Mouse (Mus musculus) lung, embryonic 15.5 days (tissue): ENCODE results near the gene Dus2. TPM values are rescaled to one million over a fixed set of nuclear protein-coding genes. Genes with fewer than 3 reads are reported as not detected.

Experiments used
- ATAC-seq: fragments of 200-750 bp; cut with Nextera tagmentation; 2 replicates; pipeline ENCODE4 v1.8.0; 2017; ENCODE audit warnings: moderate number of reproducible peaks, borderline replicate concordance; ENCODE audit not compliant: low FRiP score, low TSS enrichment; ENCODE audit errors: extremely low read depth
- H3K27ac ChIP-seq: fragments of 300-500 bp; sonication (generic); 2 replicates; pipeline ENCODE4 v1.5.1; 2015; ENCODE audit warnings: moderate library complexity, mild to moderate bottlenecking, inconsistent platforms
- H3K27me3 ChIP-seq: fragments of 300-500 bp; sonication (generic); 2 replicates; pipeline ENCODE4 v1.6.1; 2015; ENCODE audit warnings: inconsistent platforms
- H3K36me3 ChIP-seq: fragments of 300-500 bp; sonication (generic); 2 replicates; pipeline ENCODE4 v1.6.1; 2015; ENCODE audit warnings: inconsistent platforms
- H3K4me1 ChIP-seq: fragments of 300-500 bp; sonication (generic); 2 replicates; pipeline ENCODE4 v1.6.1; 2015; ENCODE audit warnings: inconsistent platforms
- H3K4me2 ChIP-seq: fragments of 300-500 bp; sonication (generic); 2 replicates; pipeline ENCODE4 v1.6.1; 2015; ENCODE audit warnings: inconsistent platforms, mild to moderate bottlenecking, moderate library complexity
- H3K4me3 ChIP-seq: fragments of 300-500 bp; sonication (generic); 2 replicates; pipeline ENCODE4 v1.5.1; 2015; ENCODE audit warnings: mild to moderate bottlenecking, inconsistent platforms
- H3K9ac ChIP-seq: fragments of 300-500 bp; sonication (generic); 2 replicates; pipeline ENCODE4 v1.6.1; 2015; ENCODE audit warnings: inconsistent platforms
- H3K9me3 ChIP-seq: fragments of 300-500 bp; sonication (generic); 2 replicates; pipeline ENCODE4 v1.6.1; 2016; ENCODE audit warnings: inconsistent platforms
- WGBS: fragments of 180-500 bp; shearing (Covaris S2); methylation state at CpG from one replicate; pipeline ENCODE4 v1.1.7; 2015; 5-methylcytosine and 5-hydroxymethylcytosine counted together
- polyA plus RNA-seq: library from polyadenylated mRNA; unstranded; fragments of >200 nt; fragmentation: Nextera tagmentation; extraction: Ambion mirVana; gene quantifications from 2 replicates; pipeline ENCODE4 v1.2.1, GENCODE M21; 2015

Dus2 gene
- polyA plus RNA-seq, 1 experiment from 2014 or later, result 20.9 TPM

GRCm38 (mm10) chr8:106016284-106016683, 25.1 kb downstream of the Dus2 start:
- Histone ChIP-seq H3K4me3 (no peak overlapping the region), H3K4me1 (no peaks in the 10 kb centered on the region), H3K4me2 (no peak overlapping the region), H3K9me3 (no peaks in the 10 kb centered on the region), H3K9ac (no peak overlapping the region), H3K36me3 (0 out of 2 replicates have a peak, but pooled peaks cover 11% of the 10 kb centered on the region), H3K27ac (no peak overlapping the region), H3K27me3 (no peaks in the 10 kb centered on the region)
- 88% methylated on average over 6 of the region's 6 CpGs for WGBS
- no peak for ATAC-seq

DNA sequence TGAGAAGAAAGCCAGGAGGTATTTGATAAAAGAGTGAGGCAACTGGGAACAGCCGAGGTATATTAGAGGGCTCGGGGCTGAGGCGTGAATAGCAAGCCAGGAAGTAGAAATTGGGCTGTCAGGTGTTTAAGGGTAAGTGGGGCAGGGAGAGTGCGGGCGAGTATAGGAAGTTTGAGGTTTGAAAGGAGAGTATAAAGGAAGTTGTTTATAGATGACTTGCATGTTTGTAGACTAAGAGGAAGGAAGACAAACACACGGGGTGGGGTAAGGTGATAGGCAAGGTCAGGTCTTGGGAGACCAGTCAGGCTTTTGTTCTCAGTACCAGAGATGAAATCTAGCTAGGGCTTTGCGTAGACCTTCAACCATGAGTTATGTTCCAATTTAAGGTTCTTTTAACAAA, 26.0 kb downstream of the Dus2 start:
- H3K4me2 ChIP-seq, result no peak overlapping the region
- no peak overlapping the region for H3K27ac ChIP-seq
- ATAC-seq, result no peak
- no peaks in the 10 kb centered on the region for H3K9me3 ChIP-seq
- H3K36me3 ChIP-seq, result 0 out of 2 replicates have a peak, but pooled peaks cover 11% of the 10 kb centered on the region
- no peaks in the 10 kb centered on the region for H3K4me1 ChIP-seq
- no peak overlapping the region for H3K9ac ChIP-seq
- WGBS, result 84% methylated on average over 7 of the region's 7 CpGs
- no peaks in the 10 kb centered on the region for H3K27me3 ChIP-seq
- no peak overlapping the region for H3K4me3 ChIP-seq

DNA sequence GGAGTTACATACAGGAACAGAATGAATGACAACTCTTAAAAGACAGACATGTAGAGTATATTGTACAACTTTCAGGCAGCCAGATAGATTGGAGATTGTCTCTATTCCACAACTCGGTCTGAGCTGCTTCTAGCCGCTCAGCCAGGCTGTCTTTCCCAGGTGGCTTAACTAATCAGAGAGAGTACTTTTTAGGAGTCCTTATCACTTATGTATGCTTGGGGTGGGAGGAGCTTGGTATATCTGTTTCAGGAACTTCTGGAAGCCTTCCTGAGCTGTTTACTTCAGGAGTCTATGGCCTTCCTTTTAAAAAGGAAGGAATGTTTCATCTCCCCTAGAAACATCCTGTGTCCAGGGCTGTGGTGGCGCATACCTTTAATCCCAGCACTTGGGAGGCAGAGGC, 26.9 kb downstream of the Dus2 start:
- 0 out of 2 replicates have a peak, but pooled peaks cover 11% of the 10 kb centered on the region for H3K36me3 ChIP-seq
- no peaks in the 10 kb centered on the region for H3K4me1 ChIP-seq
- no peak overlapping the region for H3K4me3 ChIP-seq
- WGBS, result 85% methylated on average over 3 of the region's 3 CpGs
- no peaks in the 10 kb centered on the region for H3K9me3 ChIP-seq
- H3K4me2 ChIP-seq, result no peak overlapping the region
- no peak for ATAC-seq
- H3K9ac ChIP-seq, result no peak overlapping the region
- H3K27ac ChIP-seq, result no peak overlapping the region
- H3K27me3 ChIP-seq, result no peaks in the 10 kb centered on the region

DNA sequence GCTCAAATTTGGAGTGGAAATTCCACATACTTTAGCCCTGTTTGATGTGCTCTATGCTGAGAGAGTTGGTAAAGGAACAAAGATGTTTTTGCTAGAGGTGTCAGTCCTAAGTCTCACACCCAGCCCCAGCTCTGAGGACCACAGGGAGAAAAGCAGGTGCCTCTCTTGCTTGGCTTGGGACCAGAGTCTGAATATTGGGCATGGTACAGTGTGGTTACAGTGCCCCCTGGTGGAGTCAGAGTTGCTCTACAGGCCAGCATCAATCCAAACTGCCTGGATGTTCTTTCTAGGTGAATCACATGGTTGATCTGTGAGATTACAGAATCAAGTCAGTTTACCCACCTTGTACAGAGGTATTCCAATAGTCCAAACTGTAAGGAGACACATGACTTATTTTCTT, 31.3 kb downstream of the Dus2 start:
- no peaks in the 10 kb centered on the region for H3K36me3 ChIP-seq
- H3K9me3 ChIP-seq, result no peaks in the 10 kb centered on the region
- no peak overlapping the region for H3K4me3 ChIP-seq
- ATAC-seq, result no peak
- H3K27ac ChIP-seq, result no peak overlapping the region
- no peak overlapping the region for H3K9ac ChIP-seq
- no peaks in the 10 kb centered on the region for H3K27me3 ChIP-seq
- no peaks in the 10 kb centered on the region for H3K4me1 ChIP-seq
- no peak overlapping the region for H3K4me2 ChIP-seq

GRCm38 (mm10) chr8:106038721-106039120, 47.6 kb downstream of the Dus2 start:
- WGBS, result 83% methylated on average over 10 of the region's 10 CpGs

DNA sequence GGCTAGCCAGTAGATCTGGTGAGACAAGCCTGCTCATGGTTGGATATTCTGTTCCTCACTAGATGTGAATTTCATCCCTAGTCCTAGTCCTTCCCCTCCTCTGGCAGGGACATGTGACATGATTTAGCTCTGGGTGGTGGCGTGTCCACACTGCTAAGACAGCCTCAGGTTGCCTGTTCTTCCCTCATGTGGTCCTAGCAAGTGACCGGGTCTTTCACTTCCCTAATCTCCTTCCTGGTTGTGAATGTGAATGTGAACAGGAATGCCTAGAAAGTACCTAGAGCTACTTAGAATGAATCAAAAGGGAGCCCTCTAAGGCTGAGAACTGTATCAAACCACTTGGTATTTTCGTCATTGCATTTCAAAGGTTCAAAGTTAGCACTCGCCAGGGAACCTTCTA, 48.5 kb downstream of the Dus2 start:
- H3K27ac ChIP-seq, result no peak overlapping the region
- H3K4me2 ChIP-seq, result no peak overlapping the region
- H3K27me3 ChIP-seq, result no peaks in the 10 kb centered on the region
- no peak overlapping the region for H3K9ac ChIP-seq
- no peaks in the 10 kb centered on the region for H3K4me1 ChIP-seq
- WGBS, result 80% methylated on average over 4 of the region's 4 CpGs
- H3K4me3 ChIP-seq, result no peak overlapping the region
- no peaks in the 10 kb centered on the region for H3K36me3 ChIP-seq
- no peak for ATAC-seq
- no peaks in the 10 kb centered on the region for H3K9me3 ChIP-seq

More at GRCm38 (mm10) chr8:106038721-106039120, 47.6 kb downstream of the Dus2 start:
- no peaks in the 10 kb centered on the region for H3K36me3 ChIP-seq
- no peaks in the 10 kb centered on the region for H3K4me1 ChIP-seq
- no peaks in the 10 kb centered on the region for H3K27me3 ChIP-seq
- no peaks in the 10 kb centered on the region for H3K9me3 ChIP-seq
- ATAC-seq, result no peak
- H3K4me2 ChIP-seq, result no peak overlapping the region
- no peak overlapping the region for H3K9ac ChIP-seq
- no peak overlapping the region for H3K27ac ChIP-seq
- no peak overlapping the region for H3K4me3 ChIP-seq

- H3K4me3 ChIP-seq, result no peak overlapping the region
- H3K4me2 ChIP-seq, result no peak overlapping the region
- H3K9ac ChIP-seq, result no peak overlapping the region
- no peaks in the 10 kb centered on the region for H3K9me3 ChIP-seq
- ATAC-seq, result no peak
- no peak overlapping the region for H3K27ac ChIP-seq
- WGBS, result 67% methylated on average over 4 of the region's 4 CpGs
- no peaks in the 10 kb centered on the region for H3K4me1 ChIP-seq
- H3K27me3 ChIP-seq, result no peaks in the 10 kb centered on the region
- H3K36me3 ChIP-seq, result no peaks in the 10 kb centered on the region
Observed at GRCm38 (mm10) chr8:106040218-106040617, 49.1 kb downstream of the Dus2 start.

- Histone ChIP-seq H3K4me3 (no peak overlapping the region), H3K27me3 (no peaks in the 10 kb centered on the region), H3K4me1 (no peaks in the 10 kb centered on the region), H3K27ac (no peak overlapping the region), H3K9me3 (no peaks in the 10 kb centered on the region), H3K4me2 (no peak overlapping the region), H3K36me3 (peaks cover 3% of the 10 kb centered on the region; the same call in 1 of the 2 replicates), H3K9ac (no peak overlapping the region)
- ATAC-seq, result no peak
- WGBS, result 85% methylated on average over 2 of the region's 2 CpGs
Observed at GRCm38 (mm10) chr8:106043055-106043454, 51.9 kb downstream of the Dus2 start.

DNA sequence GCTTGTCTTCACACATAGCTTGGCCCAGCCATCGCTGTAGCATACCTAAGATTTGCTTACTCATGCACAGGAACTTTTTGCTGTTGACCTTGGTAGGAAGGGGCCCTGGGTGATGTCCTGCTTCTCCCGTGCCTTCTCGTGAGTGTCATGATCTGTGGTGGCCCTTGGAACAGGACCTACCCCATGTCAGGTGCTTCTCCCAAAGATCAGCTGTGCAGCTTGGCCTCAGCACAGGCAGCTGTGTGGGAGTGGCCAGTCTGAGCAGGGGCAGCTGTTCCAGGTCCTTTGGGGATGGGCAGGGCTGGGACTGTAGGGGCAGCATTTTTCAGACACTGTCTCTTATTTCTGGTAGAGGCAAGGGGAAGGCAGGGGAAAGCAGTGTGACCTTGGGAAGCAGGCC, 53.0 kb downstream of the Dus2 start:
- Histone ChIP-seq H3K27ac (no peak overlapping the region), H3K4me1 (no peaks in the 10 kb centered on the region), H3K9ac (no peak overlapping the region), H3K27me3 (no peaks in the 10 kb centered on the region), H3K4me3 (no peak overlapping the region), H3K36me3 (peaks cover 3% of the 10 kb centered on the region; the same call in 1 of the 2 replicates), H3K9me3 (no peaks in the 10 kb centered on the region), H3K4me2 (no peak overlapping the region)
- 66% methylated on average over 3 of the region's 3 CpGs for WGBS
- ATAC-seq, result no peak

GRCm38 (mm10) chr8:106046872-106047559, 55.9 kb downstream of the Dus2 start:
- Histone ChIP-seq H3K9me3 (no peaks in the 10 kb centered on the region), H3K36me3 (peaks cover 5% of the 10 kb centered on the region; the same call in 1 of the 2 replicates), H3K4me3 (no peak overlapping the region), H3K4me1 (no peaks in the 10 kb centered on the region), H3K27me3 (no peaks in the 10 kb centered on the region), H3K4me2 (no peak overlapping the region), H3K9ac (no peak overlapping the region), H3K27ac (no peak overlapping the region)
- no peak for ATAC-seq
- 89% methylated on average over 11 of the region's 11 CpGs for WGBS

DNA sequence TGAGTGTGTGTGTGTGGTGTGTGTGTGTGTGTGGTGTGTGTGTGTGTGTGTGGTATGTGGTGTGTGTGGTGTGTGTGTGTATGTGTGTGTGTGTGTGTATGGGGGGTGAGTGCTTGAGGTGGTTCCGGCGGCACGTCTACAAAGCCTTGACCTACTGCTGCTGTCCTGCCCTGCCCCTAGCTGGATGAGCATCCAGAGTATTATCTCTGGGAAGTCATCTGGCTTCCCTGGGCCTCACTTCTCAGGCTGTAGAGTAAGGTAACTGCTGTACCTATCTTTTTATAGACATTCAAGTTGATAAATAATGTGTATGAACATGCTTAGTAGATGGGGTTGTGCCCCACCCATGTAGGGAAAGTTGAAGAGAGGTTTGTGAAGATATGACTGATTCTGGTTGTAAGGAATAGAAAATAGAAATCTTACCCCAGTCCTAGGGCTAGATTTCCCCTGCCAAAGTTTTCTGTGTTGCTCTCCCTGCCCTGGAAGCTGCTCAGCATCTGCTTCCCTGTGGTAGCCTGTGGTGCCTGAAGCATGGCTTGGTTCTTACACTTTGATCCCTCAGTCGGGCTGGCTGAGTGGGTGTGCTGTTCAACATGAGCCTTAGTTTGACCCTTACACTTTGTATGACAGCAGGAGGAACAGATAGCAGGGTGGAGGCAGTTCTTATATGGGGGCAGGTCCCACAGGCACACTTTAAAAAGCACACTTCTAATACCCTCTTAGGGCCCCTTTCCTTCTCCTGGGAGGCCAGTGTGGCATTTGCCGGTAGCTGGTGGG, 56.9 kb downstream of the Dus2 start:
- H3K9me3 ChIP-seq, result no peaks in the 10 kb centered on the region
- no peak overlapping the region for H3K9ac ChIP-seq
- H3K4me2 ChIP-seq, result no peak overlapping the region
- H3K36me3 ChIP-seq, result peaks cover 9% of the 10 kb centered on the region; the same call in 1 of the 2 replicates
- no peak for ATAC-seq
- WGBS, result 64% methylated on average over 5 of the region's 5 CpGs
- no peaks in the 10 kb centered on the region for H3K27me3 ChIP-seq
- no peaks in the 10 kb centered on the region for H3K4me1 ChIP-seq
- H3K27ac ChIP-seq, result no peak overlapping the region
- no peak overlapping the region for H3K4me3 ChIP-seq

DNA sequence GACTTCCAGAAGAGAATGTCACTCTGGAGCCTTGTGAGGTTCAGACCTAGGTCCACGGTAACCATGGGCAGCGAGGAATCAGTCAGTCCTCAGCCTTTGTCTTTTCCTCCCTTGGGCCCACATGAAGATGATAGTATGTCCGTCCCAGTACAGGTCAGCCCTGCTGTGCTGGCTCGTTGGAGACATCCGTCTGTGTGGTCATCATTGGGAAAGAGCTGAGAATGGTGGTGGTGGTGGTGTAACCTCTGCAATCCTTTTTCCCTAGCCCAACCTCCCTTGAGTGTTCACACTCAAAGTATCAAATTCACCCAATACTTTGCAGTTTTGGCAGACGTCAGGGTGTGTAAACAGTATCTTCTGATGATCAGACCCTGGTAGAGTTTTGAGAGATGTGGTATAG, 58.7 kb downstream of the Dus2 start:
- Histone ChIP-seq H3K4me3 (no peak overlapping the region), H3K4me2 (no peak overlapping the region), H3K9me3 (no peaks in the 10 kb centered on the region), H3K27me3 (no peaks in the 10 kb centered on the region), H3K36me3 (peaks cover 10% of the 10 kb centered on the region; the same call in 1 of the 2 replicates), H3K27ac (no peak overlapping the region), H3K9ac (no peak overlapping the region), H3K4me1 (no peaks in the 10 kb centered on the region)
- ATAC-seq, result no peak
- 85% methylated on average over 6 of the region's 6 CpGs for WGBS
